Mouse (Mus musculus) hindbrain, postnatal 0 days (tissue): Measurements from ENCODE around the gene Map3k13. TPM values are rescaled to one million over a fixed set of nuclear protein-coding genes. Genes with fewer than 3 reads are reported as not detected.
"Not testable (repeated sequence)": the region's sequence is repeated elsewhere in the genome, so short reads cannot be mapped to it uniquely, and the experiment has no call there.

ENCODE experiments used
- ATAC-seq: fragments of 200-750 bp; cut with Nextera tagmentation; 2 replicates; pipeline ENCODE4 v1.8.0; 2017; ENCODE audit warnings: mild to moderate bottlenecking, moderate TSS enrichment, moderate library complexity
- DNase-seq: peaks from one replicate; pipeline ENCODE4 v3.0.0-alpha.2; 2015; ENCODE audit warnings: low spot score
- H3K27ac ChIP-seq: fragments of 300-500 bp; sonication (generic); 2 replicates; pipeline ENCODE4 v1.5.1; 2014; ENCODE audit warnings: mild to moderate bottlenecking
- H3K27me3 ChIP-seq: fragments of 300-500 bp; sonication (generic); 2 replicates; pipeline ENCODE4 v1.6.1; 2014; ENCODE audit warnings: low read length, mixed read lengths; ENCODE audit not compliant: insufficient read depth
- H3K36me3 ChIP-seq: fragments of 300-500 bp; sonication (generic); 2 replicates; pipeline ENCODE4 v1.6.1; 2014; ENCODE audit warnings: low read length, mixed read lengths; ENCODE audit not compliant: insufficient read depth
- H3K4me1 ChIP-seq: fragments of 300-500 bp; sonication (generic); 2 replicates; pipeline ENCODE4 v1.6.1; 2014; ENCODE audit warnings: antibody characterized with exemption, low read length, mixed read lengths; ENCODE audit not compliant: insufficient read depth
- H3K4me2 ChIP-seq: fragments of 300-500 bp; sonication (generic); 2 replicates; pipeline ENCODE4 v1.6.1; 2014; ENCODE audit warnings: low read depth, mild to moderate bottlenecking, low read length, moderate library complexity, mixed read lengths
- H3K4me3 ChIP-seq: fragments of 300-500 bp; sonication (generic); 2 replicates; pipeline ENCODE4 v1.5.1; 2014; ENCODE audit warnings: low read length
- H3K9ac ChIP-seq: fragments of 300-500 bp; sonication (generic); replicated peaks from 2 replicates; pipeline ENCODE4 v1.6.1; 2014; ENCODE audit warnings: mild to moderate bottlenecking, low read length, moderate library complexity, mixed read lengths
- H3K9me3 ChIP-seq: fragments of 300-500 bp; sonication (generic); 2 replicates; pipeline ENCODE4 v1.6.1; 2016; ENCODE audit warnings: low read length, mixed read lengths
- CTCF ChIP-seq: IDR thresholded peaks from 2 replicates; pipeline ENCODE4 v1.5.1; 2016; ENCODE audit warnings: antibody characterized with exemption, control low read depth, low read depth
- WGBS: fragments of 180-500 bp; shearing (Covaris S2); extraction: QIAGEN DNeasy Blood & Tissue Kit; methylation state at CpG from one replicate; pipeline ENCODE4 v1.1.7; 2014; 5-methylcytosine and 5-hydroxymethylcytosine counted together
- polyA plus RNA-seq: library from polyadenylated mRNA; unstranded; fragments of >200 nt; fragmentation: Nextera tagmentation; extraction: Ambion mirVana; gene quantifications from 2 replicates; pipeline ENCODE4 v1.2.1, GENCODE M21; 2015
- total RNA-seq: library from RNA; depleted of rRNA; stranded (reverse); fragments of >200 nt; gene quantifications from 2 replicates; pipeline ENCODE4 v1.2.3, GENCODE M21; 2014

The Map3k13 gene
- total and polyA plus RNA-seq, 2 experiments from 2014 or later, result 4.5 to 12.9 TPM

DNA sequence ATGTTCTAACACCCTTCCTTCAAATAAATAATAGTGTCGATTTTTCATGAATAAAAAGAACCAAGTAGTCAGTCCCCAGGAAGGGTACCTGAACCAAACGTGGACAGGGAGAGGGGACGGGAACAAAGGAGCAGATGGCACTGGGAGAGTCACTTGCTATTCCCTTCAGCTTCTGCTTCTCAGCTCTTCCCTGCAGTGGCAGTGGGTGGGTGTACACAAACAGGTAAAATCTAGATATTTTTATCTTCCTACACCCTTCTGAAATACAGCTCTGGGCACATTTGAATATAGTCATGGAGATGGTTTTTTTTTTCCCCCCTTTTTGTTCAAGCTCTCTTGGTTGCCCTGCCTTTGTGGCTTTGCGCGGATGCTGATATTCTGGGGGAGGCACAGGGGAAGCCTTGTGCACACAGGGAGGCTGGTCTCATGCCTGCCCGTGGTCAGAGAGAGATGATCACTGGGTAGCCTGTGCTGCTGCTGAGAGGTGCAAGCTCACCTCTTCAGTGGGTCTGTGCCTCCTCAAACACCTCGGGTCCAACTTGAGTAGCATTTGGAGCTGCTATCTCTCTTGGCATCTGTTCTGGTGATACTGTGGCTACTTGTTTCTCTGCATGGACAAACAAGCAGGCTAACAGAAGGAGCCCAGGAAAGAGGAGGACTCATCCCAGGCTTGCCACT is 87.6 kb downstream of the Map3k13 start:
- ATAC-seq (peak; percentile 67), DNase-seq (peak; percentile 32)
- Histone ChIP-seq H3K27me3 (no peaks in the 10 kb centered on the region), H3K4me3 (no peak overlapping the region), H3K9me3 (no peaks in the 10 kb centered on the region), H3K4me1 (peaks cover 11% of the 10 kb centered on the region), H3K27ac (peak overlapping the region; percentile 79), H3K36me3 (no peaks in the 10 kb centered on the region), H3K4me2 (0 out of 2 replicates have a peak overlapping the region, but pooled peaks have one; percentile 13), H3K9ac (no peak overlapping the region)
- no peak for TF ChIP-seq CTCF
- 33% methylated on average over 7 of the region's 7 CpGs for WGBS

- Histone ChIP-seq H3K9ac (no peak overlapping the region), H3K4me3 (no peak overlapping the region), H3K9me3 (no peaks in the 10 kb centered on the region), H3K36me3 (no peaks in the 10 kb centered on the region), H3K4me2 (no peak overlapping the region), H3K27me3 (no peaks in the 10 kb centered on the region), H3K27ac (no peak overlapping the region), H3K4me1 (no peaks in the 10 kb centered on the region)
- 89% methylated on average over 2 of the region's 2 CpGs for WGBS
- no peak for TF ChIP-seq CTCF
- ATAC-seq, result no peak
- no peak for DNase-seq
Measured at GRCm38 (mm10) chr16:21887601-21888000, 93.5 kb downstream of the Map3k13 start.

- DNase-seq, result no peak
- H3K27ac ChIP-seq, result no peak overlapping the region
- 91% methylated on average over 6 of the region's 6 CpGs for WGBS
- no peaks in the 10 kb centered on the region for H3K4me1 ChIP-seq
- TF ChIP-seq CTCF, result no peak
- H3K9me3 ChIP-seq, result no peaks in the 10 kb centered on the region
- no peak overlapping the region for H3K4me2 ChIP-seq
- H3K4me3 ChIP-seq, result no peak overlapping the region
- no peaks in the 10 kb centered on the region for H3K36me3 ChIP-seq
- H3K9ac ChIP-seq, result no peak overlapping the region
- no peaks in the 10 kb centered on the region for H3K27me3 ChIP-seq
- ATAC-seq, result no peak
Measured at GRCm38 (mm10) chr16:21893890-21894289, 99.7 kb downstream of the Map3k13 start.

DNA sequence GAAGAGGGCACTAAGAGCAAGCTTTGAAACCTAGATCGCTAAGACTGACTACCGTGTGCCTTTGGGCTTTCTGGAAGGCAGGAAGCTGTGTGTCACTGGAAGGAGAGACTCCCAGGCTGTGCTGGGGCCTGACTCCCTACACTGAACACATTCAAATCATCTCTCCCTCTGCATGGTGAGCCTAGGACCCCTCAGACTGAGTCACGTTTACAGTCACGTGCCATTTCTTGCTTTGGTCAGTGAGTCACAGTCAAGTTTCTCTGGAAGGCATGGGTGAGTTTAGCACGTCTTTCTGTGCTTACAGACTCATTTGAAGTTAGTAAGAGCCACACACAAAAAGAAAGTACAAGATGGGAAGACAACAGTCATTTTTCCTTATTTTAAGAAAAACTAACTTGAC is 107.1 kb downstream of the Map3k13 start:
- Histone ChIP-seq H3K9ac (no peak overlapping the region), H3K4me3 (no peak overlapping the region), H3K4me1 (no peaks in the 10 kb centered on the region), H3K27ac (no peak overlapping the region), H3K36me3 (peaks cover 15% of the 10 kb centered on the region), H3K9me3 (no peaks in the 10 kb centered on the region), H3K27me3 (no peaks in the 10 kb centered on the region), H3K4me2 (no peak overlapping the region)
- TF ChIP-seq CTCF, result no peak
- ATAC-seq (no peak), DNase-seq (no peak)
- 77% methylated on average over 5 of the region's 5 CpGs for WGBS

GRCm38 (mm10) chr16:21904636-21905035 is 110.5 kb downstream of the Map3k13 start:
- Histone ChIP-seq H3K36me3 (peaks cover 19% of the 10 kb centered on the region), H3K27ac (no peak overlapping the region), H3K4me3 (no peak overlapping the region), H3K27me3 (no peaks in the 10 kb centered on the region), H3K9ac (no peak overlapping the region), H3K4me2 (no peak overlapping the region), H3K4me1 (no peaks in the 10 kb centered on the region), H3K9me3 (no peaks in the 10 kb centered on the region)
- no peak for TF ChIP-seq CTCF
- 87% methylated on average over 10 of the region's 10 CpGs for WGBS
- no peak for ATAC-seq
- no peak for DNase-seq

- H3K36me3 ChIP-seq, result peaks cover 19% of the 10 kb centered on the region
- no peak overlapping the region for H3K4me2 ChIP-seq
- H3K9me3 ChIP-seq, result no peaks in the 10 kb centered on the region
- DNase-seq (no peak), ATAC-seq (no peak)
- H3K27ac ChIP-seq, result no peak overlapping the region
- no peak overlapping the region for H3K9ac ChIP-seq
- whole genome bisulfite sequencing, result 90% methylated on average over 7 of the region's 7 CpGs
- no peak overlapping the region for H3K4me3 ChIP-seq
- H3K27me3 ChIP-seq, result no peaks in the 10 kb centered on the region
- TF ChIP-seq CTCF, result no peak
- H3K4me1 ChIP-seq, result no peaks in the 10 kb centered on the region
Measured at GRCm38 (mm10) chr16:21905996-21906395, 111.8 kb downstream of the Map3k13 start.

DNA sequence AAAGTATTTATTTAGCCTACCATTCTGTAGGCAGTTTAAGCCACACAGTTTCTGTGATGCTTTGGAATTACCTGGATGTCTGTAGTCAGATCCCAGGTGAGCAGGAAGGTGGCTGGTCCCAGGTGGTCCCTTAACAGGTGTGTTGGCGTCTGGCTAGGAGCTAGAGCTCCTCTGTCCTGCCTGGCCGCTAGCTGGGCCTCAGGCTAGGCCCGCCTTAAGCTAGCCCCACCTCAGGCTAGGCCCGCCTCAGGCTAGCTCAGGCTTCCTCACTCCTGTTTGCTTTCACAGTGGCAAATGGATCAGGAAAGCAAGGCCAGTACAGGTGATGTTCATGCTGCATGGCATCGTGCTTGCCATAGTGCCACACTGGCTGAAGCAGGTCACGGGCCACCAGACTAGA is 112.8 kb downstream of the Map3k13 start:
- H3K27me3 ChIP-seq, result no peaks in the 10 kb centered on the region
- 88% methylated on average over 6 of the region's 6 CpGs for WGBS
- no peak overlapping the region for H3K4me2 ChIP-seq
- TF ChIP-seq CTCF, result no peak
- no peak overlapping the region for H3K27ac ChIP-seq
- no peak overlapping the region for H3K4me3 ChIP-seq
- ATAC-seq, result no peak
- H3K4me1 ChIP-seq, result no peaks in the 10 kb centered on the region
- H3K9ac ChIP-seq, result no peak overlapping the region
- peaks cover 20% of the 10 kb centered on the region for H3K36me3 ChIP-seq
- DNase-seq, result no peak
- no peaks in the 10 kb centered on the region for H3K9me3 ChIP-seq

DNA sequence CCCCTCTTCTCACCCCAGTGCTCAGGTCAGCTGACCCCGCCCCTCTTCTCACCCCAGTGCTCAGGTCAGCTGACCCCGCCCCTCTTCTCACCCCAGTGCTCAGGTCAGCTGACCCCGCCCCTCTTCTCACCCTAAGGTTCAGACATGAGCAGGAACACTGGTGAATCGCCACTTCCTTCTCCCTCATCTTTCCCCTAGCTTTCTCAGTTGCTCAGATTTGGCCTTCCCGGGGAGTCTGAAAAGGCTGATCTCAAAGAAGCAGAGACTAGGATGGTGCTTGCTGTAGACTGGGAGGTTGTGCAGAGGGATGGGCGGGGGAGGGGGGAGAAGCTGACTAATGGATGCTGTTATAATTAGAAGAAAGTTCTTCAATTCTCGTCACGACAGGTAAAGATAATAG is 114.8 kb downstream of the Map3k13 start:
- H3K4me1 ChIP-seq, H3K9me3 ChIP-seq, H3K27ac ChIP-seq, H3K27me3 ChIP-seq, H3K4me3 ChIP-seq, DNase-seq, H3K9ac ChIP-seq, H3K4me2 ChIP-seq, ATAC-seq: not testable (repeated sequence)
- peaks cover 20% of the 10 kb centered on the region for H3K36me3 ChIP-seq
- 37% methylated on average over 6 of the region's 8 CpGs for WGBS
